Mouse (Mus musculus) liver, embryonic 11.5 days (tissue): Measurements from ENCODE around the gene Timmdc1. TPM values are rescaled to one million over a fixed set of nuclear protein-coding genes. Genes with fewer than 3 reads are reported as not detected.

ENCODE experiments used
- ATAC-seq: fragments of 200-750 bp; cut with Nextera tagmentation; replicated peaks from 2 replicates; pipeline ENCODE4 v1.8.0; 2017; ENCODE audit warnings: moderate number of reproducible peaks, mild to moderate bottlenecking, moderate TSS enrichment, moderate library complexity; ENCODE audit not compliant: low FRiP score
- DNase-seq: peaks from one replicate; pipeline ENCODE4 v3.0.0-alpha.2; 2017; ENCODE audit warnings: low spot score
- H3K27ac ChIP-seq: fragments of 300-500 bp; sonication (generic); 2 replicates; pipeline ENCODE4 v1.5.1; 2014; ENCODE audit warnings: mild to moderate bottlenecking, low read depth, low read length, control low read depth
- H3K27me3 ChIP-seq: fragments of 300-500 bp; sonication (generic); replicated peaks from 2 replicates; pipeline ENCODE4 v1.6.1; 2014; ENCODE audit warnings: low read length, mixed read lengths; ENCODE audit not compliant: control insufficient read depth, insufficient read depth
- H3K36me3 ChIP-seq: fragments of 300-500 bp; sonication (generic); 2 replicates; pipeline ENCODE4 v1.6.1; 2014; ENCODE audit warnings: mild to moderate bottlenecking, low read length, moderate library complexity, mixed read lengths; ENCODE audit not compliant: control insufficient read depth, insufficient read depth
- H3K4me1 ChIP-seq: fragments of 300-500 bp; sonication (generic); replicated peaks from 2 replicates; pipeline ENCODE4 v1.6.1; 2014; ENCODE audit warnings: low read length, mixed read lengths; ENCODE audit not compliant: control insufficient read depth, insufficient read depth
- H3K4me2 ChIP-seq: fragments of 300-500 bp; sonication (generic); 2 replicates; pipeline ENCODE4 v1.6.1; 2014; ENCODE audit warnings: mild to moderate bottlenecking, control low read depth, moderate library complexity
- H3K4me3 ChIP-seq: fragments of 300-500 bp; sonication (generic); 2 replicates; pipeline ENCODE4 v1.5.1; 2014; ENCODE audit warnings: low read depth, low read length, control low read depth
- H3K9ac ChIP-seq: fragments of 300-500 bp; sonication (generic); 2 replicates; pipeline ENCODE4 v1.6.1; 2014; ENCODE audit warnings: low read depth, low read length, control low read depth
- H3K9me3 ChIP-seq: fragments of 300-500 bp; sonication (generic); 2 replicates; pipeline ENCODE4 v1.6.1; 2016; ENCODE audit warnings: low read length, inconsistent platforms, mixed read lengths; ENCODE audit not compliant: control insufficient read depth
- WGBS: fragments of 180-500 bp; shearing (Covaris S2); extraction: QIAGEN DNeasy Blood & Tissue Kit; methylation state at CpG from one replicate; pipeline ENCODE4 v1.1.7; 2014; 5-methylcytosine and 5-hydroxymethylcytosine counted together
- polyA plus RNA-seq: library from polyadenylated mRNA; unstranded; fragments of >200 nt; fragmentation: Nextera tagmentation; extraction: Ambion mirVana; gene quantifications from 2 replicates; pipeline ENCODE4 v1.2.1, GENCODE M21; 2014

Gene Timmdc1
- polyA plus RNA-seq, 1 experiment from 2014 or later, result 25.1 TPM

DNA sequence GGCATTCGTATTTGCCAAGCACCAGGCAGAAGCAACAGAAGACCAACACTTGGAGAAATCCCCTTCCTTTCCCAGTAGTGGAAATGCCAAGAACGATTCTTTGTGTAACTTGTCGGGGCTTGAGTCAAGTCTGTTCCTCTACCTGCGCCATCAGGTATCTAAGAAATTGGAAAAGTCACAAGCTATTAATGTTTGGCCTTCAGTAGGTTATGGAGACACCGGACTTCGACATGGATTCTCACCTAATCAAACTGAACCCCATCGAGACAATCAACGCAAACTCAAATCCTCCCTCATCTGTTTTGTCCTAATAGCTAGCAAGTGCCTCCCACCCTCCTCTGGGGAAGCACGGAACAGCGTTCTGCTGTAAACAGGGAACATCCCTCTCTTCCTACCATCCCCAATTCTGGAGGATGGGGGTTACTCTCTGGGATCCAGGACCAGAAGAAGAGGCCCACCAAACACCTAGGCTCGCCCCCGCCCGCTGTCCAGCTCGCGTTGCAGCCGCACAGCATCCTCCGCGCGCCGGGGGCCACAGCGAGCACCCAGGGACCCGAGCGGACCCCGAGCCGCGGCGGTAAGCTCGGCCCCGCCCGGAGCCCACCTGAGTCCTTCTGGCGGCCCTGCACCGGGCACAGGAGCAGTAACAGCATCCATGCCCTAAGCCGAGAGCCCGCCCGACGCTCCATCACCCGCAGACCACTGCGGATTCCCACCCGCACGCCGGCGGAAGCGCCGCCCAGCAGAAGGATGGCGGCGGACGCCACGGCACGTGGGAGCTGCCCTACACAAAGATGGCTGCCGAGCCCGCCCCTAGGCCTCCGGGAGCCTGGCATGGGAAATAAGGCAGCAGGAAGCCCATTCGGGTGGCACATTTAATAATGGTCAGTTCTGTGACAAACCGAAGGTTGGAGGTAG is 27.3 kb upstream of the Timmdc1 start, which contains the start of gene Poglut1:
Gene Poglut1, minus strand, starts transcription at position 780 of the 918 bp plus-strand sequence.
- H3K27me3 ChIP-seq, result 0 out of 2 replicates have a peak, but pooled peaks cover 2% of the 10 kb centered on the region
- H3K4me3 ChIP-seq, result peak within 1 kb of the TSS; percentile 70
- DNase-seq (peak; percentile 78), ATAC-seq (peak; percentile 83)
- no peaks in the 10 kb centered on the region for H3K9me3 ChIP-seq
- 0 out of 2 replicates have a peak, but pooled peaks cover 4% of the 10 kb centered on the region for H3K36me3 ChIP-seq
- H3K27ac ChIP-seq, result no peak within 1 kb of the TSS
- peak within 1 kb of the TSS; percentile 73 for H3K4me2 ChIP-seq
- H3K4me1 ChIP-seq, result peaks cover 8% of the 10 kb centered on the region; the same call in 1 of the 2 replicates
- H3K9ac ChIP-seq, result peak within 1 kb of the TSS; percentile 72
- WGBS, result 3% methylated on average over 54 of the region's 54 CpGs

GRCm38 (mm10) chr16:38548000-38548399 is 25.5 kb upstream of the Timmdc1 start:
- 96% methylated on average over 1 of the region's 1 CpGs for WGBS
- H3K4me2 ChIP-seq, result no peak overlapping the region

DNA sequence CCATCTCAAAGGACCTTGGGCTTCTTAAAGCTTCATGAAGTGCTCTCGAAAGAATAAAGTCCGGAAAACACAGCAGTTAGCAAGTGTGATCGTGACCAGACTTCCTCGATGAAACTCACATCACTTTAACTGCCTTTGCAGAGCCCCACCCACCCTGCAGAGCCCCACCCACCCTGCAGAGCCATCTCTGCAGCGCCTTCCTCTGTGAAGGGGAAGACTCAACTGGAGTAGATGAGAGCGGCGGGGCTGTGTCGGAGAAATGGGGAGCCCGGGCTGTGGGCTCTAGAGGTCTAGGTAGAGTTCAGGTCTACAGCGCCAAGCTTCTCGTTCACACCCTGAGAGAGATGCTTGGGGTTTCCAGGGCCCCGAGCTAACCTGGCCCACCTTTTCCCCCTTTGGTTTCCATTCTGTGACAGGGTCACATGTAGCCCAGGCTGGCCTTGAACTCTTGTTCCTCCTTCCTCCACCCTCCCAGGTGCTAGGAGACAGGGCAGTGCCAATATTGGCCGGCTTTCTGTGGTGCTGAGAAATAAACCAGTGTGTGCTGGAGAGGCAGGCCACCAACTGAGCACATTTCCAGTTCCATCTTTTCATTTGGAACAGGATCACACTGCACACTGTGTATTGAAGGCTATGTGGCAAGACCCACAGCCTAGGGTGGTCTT is 16.4 kb upstream of the Timmdc1 start:
- ATAC-seq, result no peak

More at GRCm38 (mm10) chr16:38548000-38548399, 25.5 kb upstream of the Timmdc1 start:
- no peak overlapping the region for H3K27ac ChIP-seq
- DNase-seq (no peak), ATAC-seq (no peak)
- H3K9me3 ChIP-seq, result no peaks in the 10 kb centered on the region
- no peak overlapping the region for H3K9ac ChIP-seq
- peaks cover 8% of the 10 kb centered on the region; the same call in 1 of the 2 replicates for H3K4me1 ChIP-seq
- H3K4me3 ChIP-seq, result no peak overlapping the region
- H3K27me3 ChIP-seq, result 0 out of 2 replicates have a peak, but pooled peaks cover under 1% of the 10 kb centered on the region
- 0 out of 2 replicates have a peak, but pooled peaks cover 6% of the 10 kb centered on the region for H3K36me3 ChIP-seq

DNA sequence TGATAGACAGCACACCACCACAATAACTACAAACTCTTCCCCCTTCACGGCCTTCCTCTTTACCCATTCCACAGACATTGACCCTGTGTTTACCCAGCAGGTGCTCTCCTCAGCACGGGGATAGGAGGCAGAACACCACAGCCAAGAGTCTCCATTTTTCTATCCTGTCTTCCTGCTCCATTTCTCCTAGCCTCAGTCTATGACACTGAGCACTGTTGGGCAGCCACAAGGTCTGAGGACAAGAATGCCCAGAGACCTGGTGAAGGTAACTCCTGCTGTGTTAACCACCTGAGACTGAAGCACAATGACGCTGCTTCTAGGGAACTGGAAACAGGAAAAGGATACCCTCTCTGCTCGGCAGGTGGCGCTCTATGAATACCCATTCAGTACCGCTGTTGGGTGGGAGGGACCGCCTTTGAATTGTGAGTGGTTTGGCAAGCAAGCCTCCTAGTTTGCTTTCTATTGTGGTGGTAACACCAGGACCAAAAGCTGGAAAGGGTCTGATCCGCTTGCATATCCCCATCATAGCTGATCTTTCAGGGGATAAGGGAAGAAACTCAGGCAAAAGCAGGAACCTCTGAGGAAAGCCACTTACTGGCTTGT is 14.2 kb upstream of the Timmdc1 start:
- 48% methylated on average over 8 of the region's 8 CpGs for WGBS
- Histone ChIP-seq H3K9ac (no peak overlapping the region), H3K9me3 (no peaks in the 10 kb centered on the region), H3K4me2 (no peak overlapping the region), H3K27ac (no peak overlapping the region), H3K4me3 (no peak overlapping the region), H3K27me3 (no peaks in the 10 kb centered on the region), H3K4me1 (no peaks in the 10 kb centered on the region), H3K36me3 (peaks cover 12% of the 10 kb centered on the region)
- ATAC-seq, result peak; percentile 25
- DNase-seq, result peak; percentile 51

More for the DNA sequence above, 16.4 kb upstream of the Timmdc1 start:
- Histone ChIP-seq H3K36me3 (peaks cover 19% of the 10 kb centered on the region), H3K27me3 (no peaks in the 10 kb centered on the region), H3K4me2 (no peak overlapping the region), H3K9ac (no peak overlapping the region), H3K27ac (no peak overlapping the region), H3K9me3 (no peaks in the 10 kb centered on the region), H3K4me1 (no peaks in the 10 kb centered on the region), H3K4me3 (no peak overlapping the region)
- 83% methylated on average over 13 of the region's 13 CpGs for WGBS
- DNase-seq, result no peak

GRCm38 (mm10) chr16:38526264-38526663 is 3.8 kb upstream of the Timmdc1 start:
- DNase-seq (no peak), ATAC-seq (no peak)
- no peaks in the 10 kb centered on the region for H3K9me3 ChIP-seq
- H3K27ac ChIP-seq, result no peak overlapping the region
- H3K9ac ChIP-seq, result no peak overlapping the region
- no peaks in the 10 kb centered on the region for H3K27me3 ChIP-seq
- no peak overlapping the region for H3K4me2 ChIP-seq
- H3K4me1 ChIP-seq, result peaks cover 8% of the 10 kb centered on the region; the same call in 1 of the 2 replicates
- peaks cover 23% of the 10 kb centered on the region for H3K36me3 ChIP-seq
- 82% methylated on average over 6 of the region's 6 CpGs for WGBS
- H3K4me3 ChIP-seq, result no peak overlapping the region

DNA sequence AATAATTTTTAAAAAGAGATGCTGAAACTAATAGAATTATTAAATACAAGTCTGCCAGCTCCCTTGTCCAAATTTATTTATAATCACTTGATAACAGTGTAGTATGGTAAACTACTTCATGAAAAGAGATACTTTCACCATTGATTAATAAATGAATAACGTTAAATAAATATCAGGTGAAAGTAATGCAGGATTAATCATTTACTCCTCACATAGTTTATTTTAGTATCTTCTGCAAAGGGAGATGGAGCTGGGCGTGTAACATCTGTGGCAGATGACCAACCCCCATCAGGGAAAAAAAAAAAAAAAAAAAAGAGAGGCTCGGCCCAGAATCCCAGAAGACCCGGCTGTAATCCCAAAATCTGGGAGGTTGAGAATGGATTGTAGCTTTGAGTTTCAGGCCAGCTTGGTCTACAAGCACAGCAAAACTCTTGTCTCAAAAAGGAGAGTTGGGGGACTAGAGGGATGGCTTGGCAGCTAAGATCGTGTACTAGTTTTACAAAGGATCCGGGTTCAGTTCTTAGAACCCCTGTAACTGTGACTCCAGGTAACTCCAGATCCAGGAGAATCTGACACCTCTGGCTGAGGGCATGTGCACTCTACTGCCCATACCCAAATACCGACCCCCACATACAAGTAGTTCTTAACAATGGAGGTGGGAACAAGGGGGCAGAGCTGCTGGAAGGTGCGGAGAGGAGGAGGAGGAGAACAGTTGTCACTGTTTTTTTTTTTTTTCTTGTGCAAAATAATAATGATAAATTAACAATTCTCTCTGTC is 1.1 kb downstream of the Timmdc1 start:
- ATAC-seq, result no peak
- Histone ChIP-seq H3K27me3 (no peaks in the 10 kb centered on the region), H3K4me2 (peak overlapping the region; percentile 75), H3K4me1 (peaks cover 14% of the 10 kb centered on the region; the same call in 1 of the 2 replicates), H3K27ac (no peak overlapping the region), H3K4me3 (peak overlapping the region; percentile 99), H3K9me3 (no peaks in the 10 kb centered on the region), H3K9ac (peak overlapping the region; percentile 99), H3K36me3 (peaks cover 22% of the 10 kb centered on the region)
- 28% methylated on average over 8 of the region's 8 CpGs for WGBS
- DNase-seq, result no peak

DNA sequence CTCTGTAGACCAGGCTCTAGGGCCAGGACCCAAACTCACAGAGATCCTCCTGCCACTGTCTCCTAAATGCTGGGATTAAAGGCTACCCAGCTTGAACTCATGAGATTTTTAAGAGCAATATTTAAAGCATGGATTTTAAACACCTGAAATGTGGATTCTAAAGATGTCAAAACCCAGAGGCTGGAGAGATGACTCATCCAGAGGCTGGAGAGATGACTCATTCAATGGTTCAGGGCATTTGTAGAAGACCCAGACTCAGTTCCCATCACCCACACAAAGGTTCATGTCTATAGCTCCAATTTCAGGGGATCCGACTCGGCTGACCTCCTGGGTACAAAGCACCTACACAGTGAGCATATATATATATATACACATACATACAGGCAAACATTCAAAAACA is 3.3 kb downstream of the Timmdc1 start:
- DNase-seq (no peak), ATAC-seq (no peak)
- Histone ChIP-seq H3K27me3 (no peaks in the 10 kb centered on the region), H3K27ac (no peak overlapping the region), H3K9ac (no peak overlapping the region), H3K36me3 (peaks cover 17% of the 10 kb centered on the region), H3K9me3 (no peaks in the 10 kb centered on the region), H3K4me1 (peaks cover 14% of the 10 kb centered on the region; the same call in 1 of the 2 replicates), H3K4me2 (no peak overlapping the region), H3K4me3 (no peak overlapping the region)
- WGBS, result 92% methylated on average over 2 of the region's 2 CpGs

GRCm38 (mm10) chr16:38510846-38511245 is 11.6 kb downstream of the Timmdc1 start:
- ATAC-seq, result no peak
- WGBS, result 89% methylated on average over 2 of the region's 2 CpGs
- Histone ChIP-seq H3K4me2 (no peak overlapping the region), H3K27me3 (no peaks in the 10 kb centered on the region), H3K9ac (no peak overlapping the region), H3K4me1 (no peaks in the 10 kb centered on the region), H3K36me3 (peaks cover 16% of the 10 kb centered on the region), H3K9me3 (no peaks in the 10 kb centered on the region), H3K27ac (no peak overlapping the region), H3K4me3 (no peak overlapping the region)
- DNase-seq, result no peak
